Mouse (Mus musculus) gastrocnemius, postnatal 14 days (tissue): ENCODE measurements around the gene Gpr158. TPM values are rescaled to one million over a fixed set of nuclear protein-coding genes. Genes with fewer than 3 reads are reported as not detected.

Experiments used
- total RNA-seq, 2 experiments: library from RNA; stranded (reverse); gene quantifications; 2 replicates each; pipeline ENCODE4 v1.2.3; 2021

The Gpr158 gene
- total RNA-seq, 2 experiments from 2014 or later: 0.02 to 0.06 TPM

Other genes with a start within 250 kb of the Gpr158 start
- 1 to 10 TPM; 3.8 to 3.9 TPM for gene Enkur, start 162.2 kb upstream of the Gpr158 start, total RNA-seq
- 1 to 10 TPM; 2.3 to 3.5 TPM for gene Thnsl1, start 161.8 kb upstream of the Gpr158 start, total RNA-seq